Mouse (Mus musculus) lung, adult 2 months (tissue): ENCODE results near the gene Uqcc2.

Experiments used
- CTCF ChIP-seq: fragments of 200-500 bp; IDR thresholded peaks from 2 replicates; pipeline ENCODE4 v1.5.1; 2011; ENCODE audit warnings: mild to moderate bottlenecking, low read length, control low read depth; ENCODE audit not compliant: insufficient read depth
- POLR2A ChIP-seq: fragments of 200-500 bp; IDR thresholded peaks from 2 replicates; pipeline ENCODE4 v1.6.1; 2011; ENCODE audit warnings: low read depth, mild to moderate bottlenecking, control low read depth, low read length, borderline replicate concordance; ENCODE audit errors: extremely low read depth

- TF ChIP-seq CTCF (no peak), POLR2A (no peak)
Measured at GRCm38 (mm10) chr17:27168569-27168968, 34.9 kb upstream of the Uqcc2 start.
